21 mouse cellular contexts compared by ENCODE assay signal in genomic region chr4:100915093-100915492, GRCm38 (mm10).
"Had no signal": no experiment of that assay in that cellular context is flagged by ENCODE, and none has a peak within 500 bp of the region (broad histone marks: within the 10 kb centered on the region; RNA-seq: fewer than 3 reads in every experiment).

No protein-coding gene starts in this region.

- H3K27me3 ChIP-seq: kidney, embryonic 15.5 days; lung, embryonic 15.5 days; midbrain, embryonic 13.5 days; neural tube, embryonic 13.5 days; stomach, embryonic 15.5 days had no signal

- H3K4me2 ChIP-seq: kidney, embryonic 15.5 days; liver, embryonic 12.5 days; liver, embryonic 15.5 days; lung, embryonic 15.5 days; midbrain, embryonic 13.5 days; neural tube, embryonic 13.5 days; stomach, embryonic 15.5 days had no signal

- H3K4me3 ChIP-seq: kidney, embryonic 15.5 days; left cerebral cortex, adult 2 months; liver, embryonic 12.5 days; liver, embryonic 15.5 days; lung, embryonic 15.5 days; megakaryocyte, embryonic 14.5 days; midbrain, embryonic 10.5 days; midbrain, embryonic 13.5 days; myocyte; neural tube, embryonic 13.5 days; stomach, embryonic 15.5 days had no signal

- DNase-seq: kidney, postnatal 10 days; kidney, postnatal 36 days; layer of hippocampus, postnatal 36 days; lung, adult 18-20 months; lung, postnatal 10 days; lung, postnatal 36 days; right cerebral cortex, postnatal 25 days; spleen, adult 18-20 months; thymus, postnatal 25 days had no signal

- H3K36me3 ChIP-seq: liver, embryonic 12.5 days; liver, embryonic 15.5 days; lung, embryonic 15.5 days; stomach, embryonic 15.5 days had no signal

- H3K4me1 ChIP-seq: liver, embryonic 12.5 days; liver, embryonic 15.5 days; megakaryocyte, embryonic 14.5 days had no signal

- H3K9me3 ChIP-seq: kidney, embryonic 15.5 days; liver, embryonic 12.5 days; liver, embryonic 15.5 days; lung, embryonic 15.5 days; megakaryocyte, embryonic 14.5 days; midbrain, embryonic 10.5 days; midbrain, embryonic 13.5 days; neural tube, embryonic 13.5 days; stomach, embryonic 15.5 days had no signal

- H3K9ac ChIP-seq: kidney, embryonic 15.5 days; liver, embryonic 12.5 days; liver, embryonic 15.5 days; lung, embryonic 15.5 days; midbrain, embryonic 13.5 days; neural tube, embryonic 13.5 days; stomach, embryonic 15.5 days had no signal

- ATAC-seq: liver, embryonic 12.5 days; midbrain, embryonic 13.5 days; midbrain, embryonic 16.5 days had no signal

- H3K27ac ChIP-seq: left cerebral cortex, adult 2 months; liver, embryonic 12.5 days; liver, embryonic 15.5 days; lung, embryonic 15.5 days; midbrain, embryonic 10.5 days; midbrain, embryonic 13.5 days; neural tube, embryonic 13.5 days; stomach, embryonic 15.5 days had no signal
